9 mouse cellular contexts compared by ENCODE assay signal in the genomic region with DNA sequence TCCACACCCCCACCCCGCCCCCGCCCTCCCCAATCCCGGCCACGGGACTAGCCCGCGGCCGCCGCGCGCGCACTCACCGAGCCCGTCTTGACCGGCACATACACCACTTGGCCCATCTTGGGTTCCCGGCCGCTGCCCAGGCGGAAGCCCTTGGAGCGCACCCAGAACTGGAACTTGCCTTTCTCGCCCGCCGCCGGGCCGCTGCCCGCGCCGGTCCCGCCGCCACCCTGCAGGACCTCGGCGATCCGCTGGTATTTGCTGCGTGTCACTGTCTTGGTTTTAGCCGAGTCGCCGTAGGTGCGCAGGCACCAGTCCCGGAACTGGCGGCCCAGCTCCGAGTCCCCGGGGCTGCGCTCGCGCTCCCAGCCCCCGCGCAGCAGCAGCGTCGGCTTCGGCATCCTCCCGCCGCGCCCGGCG. TPM values are rescaled to one million over a fixed set of nuclear protein-coding genes. Genes with fewer than 3 reads are reported as not detected.
A peak's percentile ranks its signal among the peaks of the same experiment; 100 is the strongest.
DNase-seq lines count a peak whose midpoint lies in the region; ATAC-seq lines count a peak whose summit lies in the region.
"Had no signal": no experiment of that assay in that cellular context is flagged by ENCODE, and none has a peak within 500 bp of the region (broad histone marks: within the 10 kb centered on the region; RNA-seq: fewer than 3 reads in every experiment).

No protein-coding gene starts in this region.

- H3K27me3 ChIP-seq in embryonic facial prominence, embryonic 13.5 days = peaks cover 60% of the 10 kb centered on the region
- H3K27me3 ChIP-seq in heart, embryonic 16.5 days (ENCODE audit: control insufficient read depth, insufficient read depth, low read length) = peaks cover 3% of the 10 kb centered on the region; the same call in 1 of the 2 replicates
- H3K27me3 ChIP-seq in splenic B cell, adult 2 months (ENCODE audit: control insufficient read depth, insufficient read depth, low read length, poor library complexity, severe bottlenecking) = peaks cover 8% of the 10 kb centered on the region

- peak overlapping the region; percentile 72 for H3K9ac ChIP-seq in embryonic facial prominence, embryonic 13.5 days
- H3K9ac ChIP-seq in heart, embryonic 16.5 days (ENCODE audit: low read length) = peak overlapping the region; percentile 88

- WGBS in embryonic facial prominence, embryonic 13.5 days = under 1% methylated on average over 52 of the region's 53 CpGs
- under 1% methylated on average over 51 of the region's 53 CpGs for WGBS in heart, embryonic 16.5 days

- DNase-seq in embryo, embryonic 10 days (ENCODE audit: low spot score) = peak; percentile 55
- DNase-seq in embryo, embryonic 9.5 days (ENCODE audit: extremely low spot score) = no peak
- peak; percentile 48 for DNase-seq in R1 (ENCODE audit: low read depth, low spot score)
- DNase-seq in kidney, postnatal 4 days = peak; percentile 61 to 77
- DNase-seq in splenic B cell, adult 2 months (ENCODE audit: low read depth, low spot score) = peak; percentile 45

- ATAC-seq in embryonic facial prominence, embryonic 13.5 days (ENCODE audit: insufficient number of reproducible peaks, insufficient read depth, low FRiP score, low TSS enrichment, low read depth) = no peak
- 0 out of 2 replicates have a peak, but pooled peaks have one; percentile 2 for ATAC-seq in heart, embryonic 16.5 days (replicated peaks; ENCODE audit: extremely low read depth, insufficient read depth, low FRiP score)
- 0 out of 2 replicates have a peak, but pooled peaks have one; percentile 7 for ATAC-seq in megakaryocyte, adult 5-6 weeks (ENCODE audit: poor library complexity, severe bottlenecking)

- peaks cover 36% of the 10 kb centered on the region for H3K4me1 ChIP-seq in embryonic facial prominence, embryonic 13.5 days
- H3K4me1 ChIP-seq in heart, embryonic 16.5 days (ENCODE audit: control insufficient read depth, insufficient read depth, low read length) = peaks cover 26% of the 10 kb centered on the region

- H3K27ac ChIP-seq in embryonic facial prominence, embryonic 13.5 days = peak overlapping the region; percentile 57; the same call in 1 of the 2 replicates
- peak overlapping the region; percentile 89 for H3K27ac ChIP-seq in heart, embryonic 16.5 days (ENCODE audit: low read length)

- peak overlapping the region; percentile 99 for H3K4me2 ChIP-seq in embryonic facial prominence, embryonic 13.5 days
- H3K4me2 ChIP-seq in heart, embryonic 16.5 days (ENCODE audit: low read depth, low read length) = peak overlapping the region; percentile 99

- H3K36me3 ChIP-seq in embryonic facial prominence, embryonic 13.5 days = no peaks in the 10 kb centered on the region
- no peaks in the 10 kb centered on the region for H3K36me3 ChIP-seq in heart, embryonic 16.5 days (ENCODE audit: control insufficient read depth, insufficient read depth)
- H3K36me3 ChIP-seq in splenic B cell, adult 2 months (ENCODE audit: control insufficient read depth, insufficient read depth, low read length, poor library complexity, severe bottlenecking) = no peaks in the 10 kb centered on the region

- H3K9me3 ChIP-seq in embryonic facial prominence, embryonic 13.5 days = no peaks in the 10 kb centered on the region
- H3K9me3 ChIP-seq in heart, embryonic 16.5 days (replicated peaks; ENCODE audit: control insufficient read depth, low read length) = peaks cover 3% of the 10 kb centered on the region; the same call in 1 of the 2 replicates

- peak overlapping the region; percentile 70 for H3K4me3 ChIP-seq in embryonic facial prominence, embryonic 13.5 days
- peak overlapping the region; percentile 81 for H3K4me3 ChIP-seq in heart, embryonic 16.5 days (ENCODE audit: low read length)

RNA-seq across cellular contexts. Expression of a gene that starts 0.4 kb away (rescaled TPM):
- polyA plus RNA-seq in embryonic facial prominence, embryonic 13.5 days (2015; fragmentation: Nextera tagmentation; extraction: Ambion mirVana) = 12.4 and 16.0 TPM in 2 replicates
- polyA plus RNA-seq in heart, embryonic 16.5 days (2015; fragmentation: Nextera tagmentation; extraction: Ambion mirVana) = 7.0 and 8.5 TPM in 2 replicates
- 1.2 and 2.1 TPM in 2 replicates for total RNA-seq in megakaryocyte, adult 5-6 weeks (2015)
- total RNA-seq in megakaryocyte, adult 5-6 weeks (2017) = 0.20 and 0.62 TPM in 2 replicates

RNA-seq across cellular contexts. Expression of a gene that starts 36.8 kb away (rescaled TPM):
- polyA plus RNA-seq in embryonic facial prominence, embryonic 13.5 days (2015; fragmentation: Nextera tagmentation; extraction: Ambion mirVana) = not detected in 2 replicates
- not detected in 2 replicates for polyA plus RNA-seq in heart, embryonic 16.5 days (2015; fragmentation: Nextera tagmentation; extraction: Ambion mirVana)
- total RNA-seq in megakaryocyte, adult 5-6 weeks (2015) = not detected in 2 replicates
- total RNA-seq in megakaryocyte, adult 5-6 weeks (2017) = not detected in 2 replicates
- total RNA-seq: layer of hippocampus, adult 18-20 months had no signal
